Mouse (Mus musculus): Measurements from ENCODE around the gene Aplf. TPM values are rescaled to one million over a fixed set of nuclear protein-coding genes. Genes with fewer than 3 reads are reported as not detected.
A peak's percentile ranks its signal among the peaks of the same experiment; 100 is the strongest.

The Aplf gene
- polyA plus RNA-seq, 1 experiment = 6.9 TPM

DNA sequence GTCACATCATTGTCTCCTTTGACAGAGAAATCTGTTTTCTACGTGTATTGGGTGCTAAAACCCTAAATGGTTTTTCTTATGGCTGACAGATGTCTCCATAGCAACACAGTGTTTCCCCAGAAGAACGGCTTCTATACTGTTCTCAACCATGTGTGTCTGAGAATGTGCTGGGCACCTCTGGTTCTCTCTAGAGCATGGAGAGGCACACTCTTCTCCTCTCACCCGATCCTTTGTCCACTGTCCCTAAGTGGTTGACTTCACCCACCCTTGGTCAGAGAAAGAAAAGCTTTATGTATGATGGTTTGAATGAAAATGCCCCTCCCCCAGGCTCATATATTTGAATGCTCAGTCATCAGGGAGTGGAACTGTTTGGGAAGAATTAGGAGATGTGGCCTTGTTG lies 8.4 kb upstream of the Aplf start:
- Histone ChIP-seq H3K4me3 (ENCODE audit: control insufficient read depth, insufficient read depth, low read length) (no peak overlapping the region), H3K27ac (ENCODE audit: control insufficient read depth, insufficient read depth, low read length) (no peak overlapping the region), H3K27me3 (ENCODE audit: control insufficient read depth, insufficient read depth, low read length) (no peaks in the 10 kb centered on the region), H3K36me3 (ENCODE audit: control insufficient read depth, insufficient read depth, low read length) (no peaks in the 10 kb centered on the region), H3K4me1 (replicated peaks; ENCODE audit: control insufficient read depth, insufficient read depth, low read length) (no peaks in the 10 kb centered on the region)
- no peak for TF ChIP-seq CTCF (IDR thresholded peaks at IDR 0.05; ENCODE audit: borderline replicate concordance, control insufficient read depth, extremely low read depth, insufficient read depth, low read length, poor library complexity)
- no peak for DNase-seq
- WGBS = 84% methylated on average over 3 of the region's 3 CpGs

DNA sequence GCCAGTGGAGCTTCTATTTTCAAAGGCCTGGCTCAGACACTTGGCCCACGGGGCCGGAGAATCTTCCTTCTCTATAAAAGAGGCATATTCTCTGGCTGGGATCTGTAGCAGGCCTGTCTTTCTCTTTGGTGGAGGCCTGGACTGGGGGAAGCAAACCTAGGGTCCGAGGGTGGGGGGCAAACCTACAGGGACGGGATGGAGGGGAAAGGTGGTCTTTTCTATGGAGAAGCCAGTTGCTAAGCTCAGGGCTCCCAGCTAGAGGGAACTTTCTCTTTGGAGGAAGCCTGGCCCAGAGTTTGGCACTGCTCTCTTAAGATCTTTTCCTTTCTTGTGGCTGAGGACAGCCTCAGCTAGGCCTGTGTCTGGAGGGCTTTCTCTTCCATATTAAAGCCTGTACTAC lies 668 bp upstream of the Aplf start:
- Histone ChIP-seq H3K4me3 (ENCODE audit: control insufficient read depth, insufficient read depth, low read length) (no peak overlapping the region), H3K36me3 (ENCODE audit: control insufficient read depth, insufficient read depth, low read length) (no peaks in the 10 kb centered on the region), H3K27me3 (ENCODE audit: control insufficient read depth, insufficient read depth, low read length) (no peaks in the 10 kb centered on the region), H3K27ac (ENCODE audit: control insufficient read depth, insufficient read depth, low read length) (no peak overlapping the region), H3K4me1 (replicated peaks; ENCODE audit: control insufficient read depth, insufficient read depth, low read length) (peaks cover 5% of the 10 kb centered on the region; the same call in 1 of the 2 replicates)
- WGBS = 64% methylated on average over 4 of the region's 4 CpGs
- no peak for DNase-seq
- no peak for TF ChIP-seq POLR2A (IDR thresholded peaks at IDR 0.05; ENCODE audit: control insufficient read depth, extremely low read depth, insufficient read depth, low read length, poor library complexity)
- TF ChIP-seq CTCF (IDR thresholded peaks at IDR 0.05; ENCODE audit: borderline replicate concordance, control insufficient read depth, extremely low read depth, insufficient read depth, low read length, poor library complexity) = no peak

DNA sequence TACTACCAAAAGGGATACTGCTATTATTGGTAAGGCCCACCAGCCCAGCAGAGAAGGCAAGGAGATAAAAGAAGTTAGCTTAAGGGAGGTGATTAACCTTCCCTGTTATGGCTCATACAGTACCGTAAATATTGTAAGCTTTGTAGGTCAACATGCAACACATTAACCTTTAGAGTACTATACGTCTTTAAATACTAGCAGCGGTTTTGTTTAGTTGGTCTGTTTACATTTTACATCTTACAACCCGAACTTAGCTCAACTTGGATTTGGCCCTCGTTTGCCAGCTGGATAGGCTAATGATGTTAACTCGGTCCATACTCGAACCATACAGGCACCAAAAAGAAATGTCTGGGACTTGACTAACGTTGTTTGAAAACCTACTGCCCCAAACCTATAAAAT lies 640 bp downstream of the Aplf start:
- Histone ChIP-seq H3K36me3 (ENCODE audit: control insufficient read depth, insufficient read depth, low read length) (no peaks in the 10 kb centered on the region), H3K4me3 (ENCODE audit: control insufficient read depth, insufficient read depth, low read length) (peak overlapping the region; percentile 81), H3K4me1 (replicated peaks; ENCODE audit: control insufficient read depth, insufficient read depth, low read length) (peaks cover 5% of the 10 kb centered on the region; the same call in 1 of the 2 replicates), H3K27ac (ENCODE audit: control insufficient read depth, insufficient read depth, low read length) (no peak overlapping the region), H3K27me3 (ENCODE audit: control insufficient read depth, insufficient read depth, low read length) (no peaks in the 10 kb centered on the region)
- TF ChIP-seq CTCF (IDR thresholded peaks at IDR 0.05; ENCODE audit: borderline replicate concordance, control insufficient read depth, extremely low read depth, insufficient read depth, low read length, poor library complexity) (no peak), POLR2A (IDR thresholded peaks at IDR 0.05; ENCODE audit: control insufficient read depth, extremely low read depth, insufficient read depth, low read length, poor library complexity) (no peak)
- 6% methylated on average over 8 of the region's 8 CpGs for WGBS
- DNase-seq = no peak

DNA sequence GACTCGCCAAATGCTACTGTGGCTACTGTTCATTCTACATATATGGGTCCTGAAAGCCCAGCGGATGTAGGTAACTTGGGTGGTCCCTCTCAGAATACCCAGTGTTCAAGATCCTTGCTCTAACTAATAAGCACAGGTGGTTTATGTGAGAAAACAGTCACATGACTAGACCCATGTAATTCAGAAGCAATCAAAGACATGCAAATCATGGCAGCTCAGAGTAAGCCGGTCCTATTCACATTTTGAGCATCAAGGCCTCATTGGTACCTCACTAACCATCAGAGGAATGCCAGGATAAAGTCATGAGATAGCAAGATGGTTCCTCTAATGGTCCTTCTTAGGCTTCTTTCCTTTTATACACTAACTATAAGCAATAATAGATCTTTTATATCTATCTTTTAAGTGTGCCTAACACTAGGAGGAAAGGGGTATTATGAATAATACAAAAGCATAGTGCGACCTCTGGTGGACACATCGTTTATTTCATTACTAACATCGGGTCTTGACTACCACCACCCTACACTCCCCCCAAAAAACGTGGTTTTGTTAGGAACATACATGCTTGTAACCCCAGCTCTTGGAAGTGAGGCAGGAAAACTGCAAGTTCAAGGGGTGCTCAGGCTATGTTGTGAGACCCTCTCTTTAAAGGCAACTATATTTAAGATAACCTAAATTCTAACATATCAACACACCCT lies 2.0 kb downstream of the Aplf start:
- 41% methylated on average over 7 of the region's 7 CpGs for WGBS
- no peak overlapping the region for H3K4me3 ChIP-seq (ENCODE audit: control insufficient read depth, insufficient read depth, low read length)
- no peaks in the 10 kb centered on the region for H3K27me3 ChIP-seq (ENCODE audit: control insufficient read depth, insufficient read depth, low read length)
- H3K36me3 ChIP-seq (ENCODE audit: control insufficient read depth, insufficient read depth, low read length) = no peaks in the 10 kb centered on the region
- no peak overlapping the region for H3K27ac ChIP-seq (ENCODE audit: control insufficient read depth, insufficient read depth, low read length)
- TF ChIP-seq POLR2A (IDR thresholded peaks at IDR 0.05; ENCODE audit: control insufficient read depth, extremely low read depth, insufficient read depth, low read length, poor library complexity) (no peak), CTCF (IDR thresholded peaks at IDR 0.05; ENCODE audit: borderline replicate concordance, control insufficient read depth, extremely low read depth, insufficient read depth, low read length, poor library complexity) (no peak)
- peak; percentile 63 for DNase-seq
- peaks cover 5% of the 10 kb centered on the region; the same call in 1 of the 2 replicates for H3K4me1 ChIP-seq (replicated peaks; ENCODE audit: control insufficient read depth, insufficient read depth, low read length)

DNA sequence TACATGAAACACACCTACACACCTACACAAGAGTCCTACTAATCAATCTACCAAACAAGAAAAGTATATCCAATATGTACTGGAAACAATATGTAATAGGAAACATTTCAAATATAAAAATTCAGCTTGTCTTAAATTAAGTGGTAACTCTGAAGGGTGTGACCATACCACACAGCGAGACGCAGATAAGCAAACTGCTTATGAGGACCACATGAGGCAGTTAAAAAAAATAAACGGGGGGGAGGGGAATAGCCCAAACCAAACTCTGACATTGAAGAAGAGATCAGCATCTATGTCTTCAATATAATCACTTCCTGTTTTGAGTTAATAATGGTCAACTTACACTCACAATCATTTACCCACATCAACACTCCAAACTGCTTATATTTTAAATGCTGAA lies 3.3 kb downstream of the Aplf start:
- no peak for TF ChIP-seq CTCF (IDR thresholded peaks at IDR 0.05; ENCODE audit: borderline replicate concordance, control insufficient read depth, extremely low read depth, insufficient read depth, low read length, poor library complexity)
- no peak for TF ChIP-seq POLR2A (IDR thresholded peaks at IDR 0.05; ENCODE audit: control insufficient read depth, extremely low read depth, insufficient read depth, low read length, poor library complexity)
- no peak overlapping the region for H3K4me3 ChIP-seq (ENCODE audit: control insufficient read depth, insufficient read depth, low read length)
- 93% methylated on average over 3 of the region's 3 CpGs for WGBS
- no peak overlapping the region for H3K27ac ChIP-seq (ENCODE audit: control insufficient read depth, insufficient read depth, low read length)
- no peak for DNase-seq
- H3K27me3 ChIP-seq (ENCODE audit: control insufficient read depth, insufficient read depth, low read length) = no peaks in the 10 kb centered on the region
- H3K4me1 ChIP-seq (replicated peaks; ENCODE audit: control insufficient read depth, insufficient read depth, low read length) = peaks cover 5% of the 10 kb centered on the region; the same call in 1 of the 2 replicates
- H3K36me3 ChIP-seq (ENCODE audit: control insufficient read depth, insufficient read depth, low read length) = no peaks in the 10 kb centered on the region

GRCm38 (mm10) chr6:87667804-87668203 lies 4.2 kb downstream of the Aplf start:
- Histone ChIP-seq H3K4me3 (ENCODE audit: control insufficient read depth, insufficient read depth, low read length) (no peak overlapping the region), H3K36me3 (ENCODE audit: control insufficient read depth, insufficient read depth, low read length) (no peaks in the 10 kb centered on the region), H3K27me3 (ENCODE audit: control insufficient read depth, insufficient read depth, low read length) (no peaks in the 10 kb centered on the region), H3K4me1 (replicated peaks; ENCODE audit: control insufficient read depth, insufficient read depth, low read length) (peaks cover 5% of the 10 kb centered on the region; the same call in 1 of the 2 replicates), H3K27ac (ENCODE audit: control insufficient read depth, insufficient read depth, low read length) (no peak overlapping the region)
- no peak for DNase-seq
- TF ChIP-seq POLR2A (IDR thresholded peaks at IDR 0.05; ENCODE audit: control insufficient read depth, extremely low read depth, insufficient read depth, low read length, poor library complexity) (no peak), CTCF (IDR thresholded peaks at IDR 0.05; ENCODE audit: borderline replicate concordance, control insufficient read depth, extremely low read depth, insufficient read depth, low read length, poor library complexity) (no peak)
- WGBS = 95% methylated on average over 8 of the region's 8 CpGs

GRCm38 (mm10) chr6:87663445-87663844 lies 8.5 kb downstream of the Aplf start:
- no peaks in the 10 kb centered on the region for H3K4me1 ChIP-seq (replicated peaks; ENCODE audit: control insufficient read depth, insufficient read depth, low read length)
- DNase-seq = no peak
- WGBS = 97% methylated on average over 9 of the region's 9 CpGs
- no peak overlapping the region for H3K4me3 ChIP-seq (ENCODE audit: control insufficient read depth, insufficient read depth, low read length)
- H3K27ac ChIP-seq (ENCODE audit: control insufficient read depth, insufficient read depth, low read length) = no peak overlapping the region
- no peaks in the 10 kb centered on the region for H3K36me3 ChIP-seq (ENCODE audit: control insufficient read depth, insufficient read depth, low read length)
- H3K27me3 ChIP-seq (ENCODE audit: control insufficient read depth, insufficient read depth, low read length) = no peaks in the 10 kb centered on the region
- TF ChIP-seq POLR2A (IDR thresholded peaks at IDR 0.05; ENCODE audit: control insufficient read depth, extremely low read depth, insufficient read depth, low read length, poor library complexity) (no peak), CTCF (IDR thresholded peaks at IDR 0.05; ENCODE audit: borderline replicate concordance, control insufficient read depth, extremely low read depth, insufficient read depth, low read length, poor library complexity) (no peak)
